Mouse (Mus musculus): Measurements from ENCODE around the gene Nap1l1. TPM values are rescaled to one million over a fixed set of nuclear protein-coding genes. Genes with fewer than 3 reads are reported as not detected.

Nap1l1 gene
- polyA plus RNA-seq, 1 experiment from 2014 or later: 248 TPM

DNA sequence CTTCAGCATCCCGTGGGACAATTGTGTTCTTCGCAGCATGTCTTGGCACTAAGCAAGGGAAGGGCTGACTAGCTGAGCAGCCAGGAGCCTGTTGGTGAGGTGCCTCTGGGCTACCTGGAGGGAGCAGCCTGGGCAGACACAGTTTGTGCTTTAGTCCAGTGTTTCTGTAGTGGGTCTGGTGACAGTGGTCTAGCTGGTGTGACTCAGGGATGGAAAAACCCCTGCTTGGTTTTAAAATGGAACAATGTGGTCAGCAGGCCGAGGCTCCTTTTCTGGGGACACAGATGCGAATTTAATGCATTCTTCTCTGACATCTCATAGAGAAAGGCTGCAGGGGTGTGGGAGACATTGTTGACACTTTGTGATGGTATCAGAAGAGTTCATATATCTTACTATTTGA lies 49.2 kb downstream of the Nap1l1 start:
- ATAC-seq (replicated peaks; ENCODE audit: low FRiP score, low TSS enrichment, low read depth): no peak
- Histone ChIP-seq H3K9me3 (ENCODE audit: control insufficient read depth, low read length) (no peaks in the 10 kb centered on the region), H3K36me3 (ENCODE audit: control insufficient read depth, insufficient read depth, low read length) (no peaks in the 10 kb centered on the region), H3K27ac (ENCODE audit: low read depth) (no peak overlapping the region), H3K9ac (ENCODE audit: low read length) (no peak overlapping the region), H3K4me1 (replicated peaks; ENCODE audit: control insufficient read depth, insufficient read depth, low read length) (peaks cover 11% of the 10 kb centered on the region; the same call in 1 of the 2 replicates), H3K4me3 (ENCODE audit: low read depth, low read length) (no peak overlapping the region), H3K4me2 (ENCODE audit: low read length) (no peak overlapping the region), H3K27me3 (replicated peaks; ENCODE audit: control insufficient read depth, insufficient read depth, low read length) (no peaks in the 10 kb centered on the region)
- 78% methylated on average over 4 of the region's 4 CpGs for WGBS
- no peak for DNase-seq (ENCODE audit: low spot score)

DNA sequence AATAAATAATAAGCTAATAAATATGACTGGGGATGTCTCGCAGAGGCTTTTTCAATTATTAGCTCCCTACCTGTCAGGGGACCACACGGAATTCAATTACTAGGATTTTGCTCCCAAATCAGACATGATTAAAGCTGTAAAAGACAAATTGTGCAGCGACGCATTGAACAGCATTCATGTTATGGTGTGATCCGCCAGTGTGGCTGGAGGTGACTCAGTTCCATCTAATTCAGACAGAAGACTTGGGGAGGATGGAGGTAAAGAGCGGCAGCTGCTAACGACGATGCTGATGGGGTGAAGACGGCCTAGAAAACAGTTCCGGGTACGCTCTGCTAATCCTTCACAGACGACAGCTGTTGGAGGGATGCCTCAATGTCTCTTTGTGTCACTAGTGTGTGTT lies 50.9 kb downstream of the Nap1l1 start:
- Histone ChIP-seq H3K9me3 (ENCODE audit: control insufficient read depth, low read length) (no peaks in the 10 kb centered on the region), H3K4me1 (replicated peaks; ENCODE audit: control insufficient read depth, insufficient read depth, low read length) (0 out of 2 replicates have a peak, but pooled peaks cover 8% of the 10 kb centered on the region), H3K36me3 (ENCODE audit: control insufficient read depth, insufficient read depth, low read length) (no peaks in the 10 kb centered on the region), H3K4me3 (ENCODE audit: low read depth, low read length) (no peak overlapping the region), H3K4me2 (ENCODE audit: low read length) (no peak overlapping the region), H3K27me3 (replicated peaks; ENCODE audit: control insufficient read depth, insufficient read depth, low read length) (no peaks in the 10 kb centered on the region), H3K27ac (ENCODE audit: low read depth) (no peak overlapping the region), H3K9ac (ENCODE audit: low read length) (no peak overlapping the region)
- DNase-seq (ENCODE audit: low spot score) (no peak), ATAC-seq (replicated peaks; ENCODE audit: low FRiP score, low TSS enrichment, low read depth) (no peak)
- 81% methylated on average over 12 of the region's 12 CpGs for WGBS

DNA sequence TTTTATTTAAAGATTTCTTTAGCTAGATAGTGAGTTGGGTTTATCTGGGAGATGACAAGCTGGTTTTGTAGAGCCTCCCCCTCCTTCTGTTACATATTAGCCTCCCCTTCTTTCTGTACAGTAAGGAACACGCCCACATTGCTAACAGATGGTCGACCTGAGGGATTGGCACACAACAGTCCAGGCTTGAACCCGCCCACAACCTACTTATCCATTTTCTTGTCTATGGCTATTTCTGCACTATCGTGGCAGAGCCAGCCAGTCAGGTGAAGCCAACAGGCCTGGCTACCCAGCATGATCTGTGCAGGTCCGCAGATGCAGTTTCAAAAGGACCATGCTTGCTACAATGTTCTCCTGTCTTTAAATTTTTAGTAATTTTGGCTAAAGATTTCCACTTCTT lies 54.0 kb downstream of the Nap1l1 start:
- Histone ChIP-seq H3K9me3 (ENCODE audit: control insufficient read depth, low read length) (no peaks in the 10 kb centered on the region), H3K4me1 (replicated peaks; ENCODE audit: control insufficient read depth, insufficient read depth, low read length) (0 out of 2 replicates have a peak, but pooled peaks cover 10% of the 10 kb centered on the region), H3K9ac (ENCODE audit: low read length) (no peak overlapping the region), H3K36me3 (ENCODE audit: control insufficient read depth, insufficient read depth, low read length) (no peaks in the 10 kb centered on the region), H3K27ac (ENCODE audit: low read depth) (no peak overlapping the region), H3K27me3 (replicated peaks; ENCODE audit: control insufficient read depth, insufficient read depth, low read length) (no peaks in the 10 kb centered on the region), H3K4me3 (ENCODE audit: low read depth, low read length) (no peak overlapping the region), H3K4me2 (ENCODE audit: low read length) (no peak overlapping the region)
- 77% methylated on average over 5 of the region's 5 CpGs for WGBS
- DNase-seq (ENCODE audit: low spot score): no peak
- ATAC-seq (replicated peaks; ENCODE audit: low FRiP score, low TSS enrichment, low read depth): no peak

DNA sequence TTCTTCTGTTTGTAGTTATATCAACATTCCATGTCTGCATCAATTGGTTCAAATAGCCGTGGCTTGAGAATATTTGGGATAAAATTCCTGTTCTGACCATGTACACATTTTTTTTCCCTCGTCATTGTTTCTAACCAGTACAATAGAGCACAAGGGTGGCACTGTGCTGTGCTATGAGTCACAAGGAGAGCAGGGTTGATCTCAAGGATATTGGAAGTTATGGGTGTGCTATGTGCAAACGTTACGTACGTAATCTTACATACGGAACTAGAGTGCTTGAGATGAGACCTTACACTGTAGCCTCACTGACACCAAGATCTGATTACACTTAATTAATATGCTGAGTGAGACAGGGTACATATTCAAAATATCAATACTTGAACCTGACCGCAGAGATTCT lies 54.6 kb downstream of the Nap1l1 start:
- no peaks in the 10 kb centered on the region for H3K36me3 ChIP-seq (ENCODE audit: control insufficient read depth, insufficient read depth, low read length)
- WGBS: 75% methylated on average over 7 of the region's 7 CpGs
- no peak for ATAC-seq (replicated peaks; ENCODE audit: low FRiP score, low TSS enrichment, low read depth)
- H3K4me2 ChIP-seq (ENCODE audit: low read length): no peak overlapping the region
- no peak overlapping the region for H3K9ac ChIP-seq (ENCODE audit: low read length)
- no peak overlapping the region for H3K27ac ChIP-seq (ENCODE audit: low read depth)
- DNase-seq (ENCODE audit: low spot score): no peak
- no peak overlapping the region for H3K4me3 ChIP-seq (ENCODE audit: low read depth, low read length)
- H3K27me3 ChIP-seq (replicated peaks; ENCODE audit: control insufficient read depth, insufficient read depth, low read length): no peaks in the 10 kb centered on the region
- 0 out of 2 replicates have a peak, but pooled peaks cover 10% of the 10 kb centered on the region for H3K4me1 ChIP-seq (replicated peaks; ENCODE audit: control insufficient read depth, insufficient read depth, low read length)
- no peaks in the 10 kb centered on the region for H3K9me3 ChIP-seq (ENCODE audit: control insufficient read depth, low read length)

DNA sequence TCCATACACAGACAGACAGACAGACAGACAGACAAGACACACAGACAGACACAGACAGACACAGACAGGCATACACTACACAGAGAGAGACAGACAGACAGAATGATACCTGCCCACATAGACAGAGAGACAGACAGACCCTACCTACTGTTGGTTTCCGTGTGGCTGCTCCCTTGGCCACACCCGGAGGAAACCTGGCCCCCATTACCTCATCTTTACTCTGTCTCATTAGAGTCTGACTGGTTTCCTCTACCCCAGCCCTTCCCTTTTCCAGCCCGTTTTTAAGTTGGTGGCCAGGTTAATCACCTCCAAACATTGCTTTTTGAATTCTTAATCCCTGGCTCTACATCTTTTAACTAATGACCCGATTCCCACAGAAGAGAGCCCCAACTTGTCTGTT lies 55.3 kb downstream of the Nap1l1 start:
- H3K36me3 ChIP-seq (ENCODE audit: control insufficient read depth, insufficient read depth, low read length): no peaks in the 10 kb centered on the region
- no peaks in the 10 kb centered on the region for H3K27me3 ChIP-seq (replicated peaks; ENCODE audit: control insufficient read depth, insufficient read depth, low read length)
- no peak overlapping the region for H3K4me3 ChIP-seq (ENCODE audit: low read depth, low read length)
- no peak for DNase-seq (ENCODE audit: low spot score)
- no peak overlapping the region for H3K27ac ChIP-seq (ENCODE audit: low read depth)
- H3K4me2 ChIP-seq (ENCODE audit: low read length): no peak overlapping the region
- no peak for ATAC-seq (replicated peaks; ENCODE audit: low FRiP score, low TSS enrichment, low read depth)
- H3K9ac ChIP-seq (ENCODE audit: low read length): no peak overlapping the region
- 56% methylated on average over 4 of the region's 4 CpGs for WGBS
- 0 out of 2 replicates have a peak, but pooled peaks cover 10% of the 10 kb centered on the region for H3K4me1 ChIP-seq (replicated peaks; ENCODE audit: control insufficient read depth, insufficient read depth, low read length)
- H3K9me3 ChIP-seq (ENCODE audit: control insufficient read depth, low read length): no peaks in the 10 kb centered on the region

DNA sequence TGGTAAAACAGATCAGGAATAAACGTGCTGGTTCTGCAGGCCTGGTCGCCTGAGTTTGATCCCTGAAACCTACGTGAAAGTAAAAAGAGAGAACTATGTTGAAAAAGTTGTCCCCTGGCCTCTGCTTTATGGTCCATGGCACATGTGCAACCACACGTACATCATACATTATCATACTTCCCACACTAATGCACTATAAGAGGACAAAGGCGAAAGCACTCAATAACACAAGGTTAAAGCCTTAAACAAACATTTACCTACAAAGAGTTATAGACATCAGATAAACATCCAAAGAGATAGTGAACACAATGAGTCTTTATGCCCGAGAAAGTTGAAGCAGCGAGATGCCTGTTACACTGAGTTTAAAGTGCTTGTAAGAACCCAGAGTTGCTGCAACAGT lies 57.4 kb downstream of the Nap1l1 start:
- DNase-seq (ENCODE audit: low spot score) (no peak), ATAC-seq (replicated peaks; ENCODE audit: low FRiP score, low TSS enrichment, low read depth) (peak; percentile 63)
- H3K27me3 ChIP-seq (replicated peaks; ENCODE audit: control insufficient read depth, insufficient read depth, low read length): no peaks in the 10 kb centered on the region
- H3K9ac ChIP-seq (ENCODE audit: low read length): no peak overlapping the region
- H3K36me3 ChIP-seq (ENCODE audit: control insufficient read depth, insufficient read depth, low read length): no peaks in the 10 kb centered on the region
- no peak overlapping the region for H3K4me3 ChIP-seq (ENCODE audit: low read depth, low read length)
- H3K9me3 ChIP-seq (ENCODE audit: control insufficient read depth, low read length): no peaks in the 10 kb centered on the region
- 0 out of 2 replicates have a peak overlapping the region, but pooled peaks have one; percentile 30 for H3K27ac ChIP-seq (ENCODE audit: low read depth)
- 47% methylated on average over 7 of the region's 7 CpGs for WGBS
- no peak overlapping the region for H3K4me2 ChIP-seq (ENCODE audit: low read length)
- H3K4me1 ChIP-seq (replicated peaks; ENCODE audit: control insufficient read depth, insufficient read depth, low read length): 0 out of 2 replicates have a peak, but pooled peaks cover 10% of the 10 kb centered on the region

DNA sequence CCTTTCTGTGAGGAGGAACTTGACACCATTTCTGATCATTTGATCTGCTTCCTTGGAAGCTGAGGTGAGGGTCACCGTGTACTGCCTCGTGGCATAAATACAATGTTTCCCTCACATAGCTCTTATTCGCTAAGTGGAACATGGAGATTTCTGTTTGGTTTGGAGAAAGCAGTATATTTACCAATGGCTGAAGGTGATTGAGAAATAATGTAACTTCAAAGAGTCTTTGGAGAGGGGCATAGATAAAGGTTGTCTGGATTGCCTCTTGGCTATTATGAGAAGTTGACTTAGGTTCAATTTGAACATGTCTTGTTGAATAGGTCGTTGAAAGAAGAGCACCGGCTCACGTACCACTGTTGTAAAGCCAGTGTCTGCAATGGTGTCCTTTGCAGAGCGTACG lies 61.7 kb downstream of the Nap1l1 start:
- 72% methylated on average over 8 of the region's 8 CpGs for WGBS
- no peak for ATAC-seq (replicated peaks; ENCODE audit: low FRiP score, low TSS enrichment, low read depth)
- H3K9ac ChIP-seq (ENCODE audit: low read length): no peak overlapping the region

DNA sequence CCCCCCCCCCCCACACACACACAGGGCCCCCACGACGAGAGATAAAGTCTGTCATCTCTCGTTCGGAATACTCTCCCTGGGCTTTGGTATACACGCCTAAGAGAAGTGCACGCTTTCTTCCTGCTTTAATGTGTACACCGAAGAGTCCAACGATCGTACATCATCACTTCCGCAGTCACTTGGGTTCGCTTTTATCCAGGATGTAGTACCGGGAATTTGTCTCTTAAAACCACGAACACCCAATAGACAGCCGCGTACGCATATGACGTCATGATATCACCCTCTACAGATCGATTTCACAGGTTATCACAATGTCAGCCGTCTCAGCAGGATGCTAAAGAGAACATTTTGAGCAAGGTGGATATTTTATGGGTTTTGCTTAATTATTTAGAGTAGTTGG lies 64.4 kb downstream of the Nap1l1 start:
- no peaks in the 10 kb centered on the region for H3K36me3 ChIP-seq (ENCODE audit: control insufficient read depth, insufficient read depth, low read length)
- H3K27me3 ChIP-seq (replicated peaks; ENCODE audit: control insufficient read depth, insufficient read depth, low read length): no peaks in the 10 kb centered on the region
- 0 out of 2 replicates have a peak overlapping the region, but pooled peaks have one; percentile 29 for H3K9ac ChIP-seq (ENCODE audit: low read length)
- 66% methylated on average over 19 of the region's 19 CpGs for WGBS
- H3K4me2 ChIP-seq (ENCODE audit: low read length): peak overlapping the region; percentile 41
- no peaks in the 10 kb centered on the region for H3K9me3 ChIP-seq (ENCODE audit: control insufficient read depth, low read length)
- H3K4me3 ChIP-seq (ENCODE audit: low read depth, low read length): no peak overlapping the region
- ATAC-seq (replicated peaks; ENCODE audit: low FRiP score, low TSS enrichment, low read depth) (no peak), DNase-seq (ENCODE audit: low spot score) (no peak)
- no peak overlapping the region for H3K27ac ChIP-seq (ENCODE audit: low read depth)
- peaks cover 21% of the 10 kb centered on the region for H3K4me1 ChIP-seq (replicated peaks; ENCODE audit: control insufficient read depth, insufficient read depth, low read length)

More for the DNA sequence above, 61.7 kb downstream of the Nap1l1 start:
- Histone ChIP-seq H3K27ac (ENCODE audit: low read depth) (no peak overlapping the region), H3K4me2 (ENCODE audit: low read length) (no peak overlapping the region), H3K27me3 (replicated peaks; ENCODE audit: control insufficient read depth, insufficient read depth, low read length) (no peaks in the 10 kb centered on the region), H3K4me3 (ENCODE audit: low read depth, low read length) (no peak overlapping the region), H3K36me3 (ENCODE audit: control insufficient read depth, insufficient read depth, low read length) (no peaks in the 10 kb centered on the region), H3K9me3 (ENCODE audit: control insufficient read depth, low read length) (no peaks in the 10 kb centered on the region), H3K4me1 (replicated peaks; ENCODE audit: control insufficient read depth, insufficient read depth, low read length) (peaks cover 22% of the 10 kb centered on the region)
- DNase-seq (ENCODE audit: low spot score): no peak

DNA sequence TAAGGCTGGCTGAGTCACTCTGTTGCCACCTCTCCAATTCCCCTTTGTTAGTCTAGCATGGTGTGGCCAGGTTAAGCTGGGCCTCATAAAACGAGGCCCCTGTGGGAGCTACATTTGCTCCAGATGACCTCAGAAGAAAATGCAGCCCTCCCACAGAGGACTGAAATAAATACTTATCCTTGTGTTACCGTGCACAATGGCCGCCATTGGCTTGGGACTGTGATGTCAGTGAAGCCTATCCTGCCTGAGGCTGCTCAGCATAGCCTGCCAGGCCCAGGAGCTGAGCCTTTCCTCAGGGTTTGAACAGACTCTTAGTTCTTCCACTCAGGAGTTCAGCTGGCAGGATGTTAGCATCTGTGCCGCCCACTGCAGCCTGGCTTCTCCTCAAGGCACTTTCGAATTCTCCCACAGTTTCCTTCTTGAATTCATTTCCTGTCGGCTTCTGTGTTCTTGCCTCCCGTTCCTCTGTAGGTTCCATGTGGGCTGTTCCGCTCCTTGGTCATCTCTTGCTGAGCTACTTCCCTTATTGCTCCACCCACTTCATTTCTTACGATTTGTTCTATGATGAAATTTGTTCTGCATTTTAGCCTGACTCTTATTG lies 66.8 kb downstream of the Nap1l1 start:
- Histone ChIP-seq H3K36me3 (ENCODE audit: control insufficient read depth, insufficient read depth, low read length) (no peaks in the 10 kb centered on the region), H3K4me1 (replicated peaks; ENCODE audit: control insufficient read depth, insufficient read depth, low read length) (peaks cover 34% of the 10 kb centered on the region), H3K27me3 (replicated peaks; ENCODE audit: control insufficient read depth, insufficient read depth, low read length) (no peaks in the 10 kb centered on the region), H3K9ac (ENCODE audit: low read length) (no peak overlapping the region), H3K4me3 (ENCODE audit: low read depth, low read length) (no peak overlapping the region), H3K27ac (ENCODE audit: low read depth) (peak overlapping the region; percentile 77), H3K4me2 (ENCODE audit: low read length) (no peak overlapping the region; the same call in 1 of the 2 replicates), H3K9me3 (ENCODE audit: control insufficient read depth, low read length) (no peaks in the 10 kb centered on the region)
- DNase-seq (ENCODE audit: low spot score) (peak; percentile 67), ATAC-seq (replicated peaks; ENCODE audit: low FRiP score, low TSS enrichment, low read depth) (peak; percentile 54)
- 29% methylated on average over 9 of the region's 9 CpGs for WGBS

Data from intestine, embryonic 14.5 days (tissue).